Mouse (Mus musculus): ENCODE results near the gene Csrp2.

- TF ChIP-seq CTCF (IDR thresholded peaks at IDR 0.05; ENCODE audit: control insufficient read depth, insufficient read depth, low read length) (no peak), POLR2A (IDR thresholded peaks at IDR 0.05; ENCODE audit: borderline replicate concordance, control insufficient read depth, low read depth, low read length) (no peak)
Observed at GRCm38 (mm10) chr10:110916666-110917344, 2.8 kb upstream of the Csrp2 start.
